Mouse (Mus musculus): ENCODE measurements around the gene Rab2b. TPM values are rescaled to one million over a fixed set of nuclear protein-coding genes. Genes with fewer than 3 reads are reported as not detected.
"Not testable (repeated sequence)": the region's sequence is repeated elsewhere in the genome, so short reads cannot be mapped to it uniquely, and the experiment has no call there.

The Rab2b gene
- total RNA-seq (2015; ENCODE audit: low replicate concordance) (6.7 and 10.8 TPM in 2 replicates), total RNA-seq (2017; ENCODE audit: low replicate concordance) (1.3 and 4.3 TPM in 2 replicates)

GRCm38 (mm10) chr14:52278932-52279746, at the start of gene Rab2b, which contains the start of gene Tox4:
TSS of gene Rab2b (minus strand) at chr14:52279545.
TSS of gene Tox4 (plus strand) at chr14:52279146.
- ATAC-seq (replicated peaks; ENCODE audit: low FRiP score, poor library complexity, severe bottlenecking), result peak; percentile 94

- ATAC-seq (replicated peaks; ENCODE audit: low FRiP score, poor library complexity, severe bottlenecking), result no peak
Observed at GRCm38 (mm10) chr14:52327910-52328812, 48.8 kb upstream of the Rab2b start, which contains the start of gene Sall2. TSS of gene Sall2 (minus strand) at chr14:52328762.

GRCm38 (mm10) chr14:52327375-52327901, 48.1 kb upstream of the Rab2b start:
- no peak for ATAC-seq (replicated peaks; ENCODE audit: low FRiP score, poor library complexity, severe bottlenecking)

- no peak for ATAC-seq (replicated peaks; ENCODE audit: low FRiP score, poor library complexity, severe bottlenecking)
Observed at GRCm38 (mm10) chr14:52325890-52326289, 46.5 kb upstream of the Rab2b start.

- no peak for ATAC-seq (replicated peaks; ENCODE audit: low FRiP score, poor library complexity, severe bottlenecking)
Observed at GRCm38 (mm10) chr14:52319361-52319760, 40.0 kb upstream of the Rab2b start.

GRCm38 (mm10) chr14:52316441-52317225, 37.3 kb upstream of the Rab2b start:
- ATAC-seq (replicated peaks; ENCODE audit: low FRiP score, poor library complexity, severe bottlenecking), result no peak

- ATAC-seq (replicated peaks; ENCODE audit: low FRiP score, poor library complexity, severe bottlenecking), result no peak
Observed at GRCm38 (mm10) chr14:52315792-52316440, 36.6 kb upstream of the Rab2b start.

GRCm38 (mm10) chr14:52315283-52315780, 36.0 kb upstream of the Rab2b start:
- no peak for ATAC-seq (replicated peaks; ENCODE audit: low FRiP score, poor library complexity, severe bottlenecking)

- ATAC-seq (replicated peaks; ENCODE audit: low FRiP score, poor library complexity, severe bottlenecking), result no peak
Observed at GRCm38 (mm10) chr14:52314808-52315150, 35.4 kb upstream of the Rab2b start.

- no peak for ATAC-seq (replicated peaks; ENCODE audit: low FRiP score, poor library complexity, severe bottlenecking)
Observed at GRCm38 (mm10) chr14:52313931-52314807, 34.8 kb upstream of the Rab2b start.

GRCm38 (mm10) chr14:52310906-52311305, 31.6 kb upstream of the Rab2b start:
- ATAC-seq (replicated peaks; ENCODE audit: low FRiP score, poor library complexity, severe bottlenecking), result no peak

GRCm38 (mm10) chr14:52310343-52310742, 31.0 kb upstream of the Rab2b start:
- not testable (repeated sequence) for ATAC-seq (replicated peaks; ENCODE audit: low FRiP score, poor library complexity, severe bottlenecking)

GRCm38 (mm10) chr14:52306100-52306499, 26.8 kb upstream of the Rab2b start:
- ATAC-seq (replicated peaks; ENCODE audit: low FRiP score, poor library complexity, severe bottlenecking), result no peak

- ATAC-seq (replicated peaks; ENCODE audit: low FRiP score, poor library complexity, severe bottlenecking), result peak; percentile 96
Observed at GRCm38 (mm10) chr14:52304644-52305271, 25.4 kb upstream of the Rab2b start, which contains the start of gene Mettl3. TSS of gene Mettl3 (minus strand) at chr14:52305128.

GRCm38 (mm10) chr14:52303517-52303916, 24.2 kb upstream of the Rab2b start:
- not testable (repeated sequence) for ATAC-seq (replicated peaks; ENCODE audit: low FRiP score, poor library complexity, severe bottlenecking)

- ATAC-seq (replicated peaks; ENCODE audit: low FRiP score, poor library complexity, severe bottlenecking), result peak; percentile 79
Observed at GRCm38 (mm10) chr14:52295558-52296264, 16.4 kb upstream of the Rab2b start.

- ATAC-seq (replicated peaks; ENCODE audit: low FRiP score, poor library complexity, severe bottlenecking), result no peak
Observed at GRCm38 (mm10) chr14:52284191-52284590, 4.8 kb upstream of the Rab2b start.

All from erythroblast, adult 5-6 weeks (primary cell).